Mouse (Mus musculus) right cerebral cortex, postnatal 4 days (tissue): ENCODE data around the gene Ppp1r1b.

Experiments used
- DNase-seq: peaks from one replicate; pipeline ENCODE4 v3.0.0-alpha.2; 2022

The Ppp1r1b gene

DNA sequence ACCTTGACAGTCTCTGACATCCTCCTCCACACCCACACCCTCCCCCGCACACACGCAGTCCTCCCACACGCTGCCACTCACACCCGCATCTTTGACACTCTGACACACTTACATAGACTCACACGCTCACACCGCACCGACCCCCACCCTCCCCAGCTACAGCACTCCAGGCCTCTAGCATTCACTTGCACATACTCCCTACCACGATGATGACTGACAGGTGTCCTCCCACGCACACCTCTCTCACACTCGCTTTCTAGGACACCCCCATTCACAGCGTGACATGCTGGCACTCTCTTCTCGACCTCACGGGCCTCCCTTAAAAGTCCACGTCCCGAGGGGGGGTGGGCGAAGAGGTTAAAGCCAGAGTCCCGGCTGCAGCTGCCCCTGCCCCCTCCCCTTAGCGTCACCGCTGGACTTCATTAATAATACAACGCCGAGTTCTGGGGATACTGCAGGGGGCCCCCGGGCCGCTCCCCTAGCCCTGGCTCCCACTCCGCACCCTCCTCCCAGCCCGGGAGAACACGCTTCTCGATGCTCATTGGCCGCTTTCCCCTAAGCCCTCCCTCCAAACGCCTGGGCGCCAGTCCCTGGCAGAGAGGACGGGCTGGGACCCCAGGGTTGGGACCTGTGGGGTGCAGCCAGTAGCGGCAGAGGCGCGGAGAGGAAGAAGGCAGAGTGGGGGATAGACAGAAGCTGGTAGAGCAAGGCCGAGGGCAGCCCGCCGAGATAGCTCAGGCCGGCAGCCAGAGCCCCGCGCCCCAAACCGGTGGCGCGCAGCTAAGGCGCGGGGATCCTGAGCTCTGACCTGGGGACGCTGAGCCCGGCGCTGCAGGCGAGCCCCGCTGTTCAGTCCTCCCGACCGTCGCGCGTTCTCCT is at the start of gene Ppp1r1b:
Gene Ppp1r1b (plus strand): TSS at position 322 of the 879 bp plus-strand sequence.
- DNase-seq: peak; percentile 72

DNA sequence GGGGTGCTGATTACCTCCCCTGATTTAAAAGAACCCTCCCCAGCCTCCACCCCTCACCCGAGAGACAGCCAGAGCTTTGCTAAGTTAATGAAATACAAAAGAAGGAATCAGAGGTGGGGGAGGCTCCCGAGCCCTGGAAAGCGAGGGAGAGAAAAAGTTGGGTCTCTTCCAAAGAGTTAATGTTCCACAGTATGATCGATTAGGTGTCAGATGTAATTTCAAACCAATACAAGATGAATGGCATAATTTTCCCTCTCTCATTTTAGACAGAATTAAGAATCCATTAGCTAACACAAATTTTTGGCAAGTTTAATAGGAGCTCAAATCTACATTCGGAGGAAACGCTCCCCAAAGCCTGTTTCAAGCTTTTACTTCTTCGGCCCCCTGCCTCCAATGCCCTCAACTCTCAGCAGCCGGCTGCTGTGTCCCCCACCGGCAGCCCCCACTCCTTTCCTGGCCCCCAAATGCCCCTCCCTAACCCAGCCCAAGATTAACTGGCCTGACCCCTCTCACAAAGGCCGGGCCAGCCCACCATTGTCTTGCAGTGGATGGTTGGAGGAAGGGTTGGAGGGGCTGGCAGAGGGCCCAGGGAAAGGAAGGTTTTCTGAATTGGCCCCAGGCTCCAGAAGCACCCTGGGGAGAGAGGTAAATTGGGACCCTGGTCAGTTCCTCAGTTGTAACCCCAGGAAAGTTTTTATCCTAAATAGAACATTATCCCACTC is 49.6 kb upstream of the Ppp1r1b start:
- DNase-seq: no peak

DNA sequence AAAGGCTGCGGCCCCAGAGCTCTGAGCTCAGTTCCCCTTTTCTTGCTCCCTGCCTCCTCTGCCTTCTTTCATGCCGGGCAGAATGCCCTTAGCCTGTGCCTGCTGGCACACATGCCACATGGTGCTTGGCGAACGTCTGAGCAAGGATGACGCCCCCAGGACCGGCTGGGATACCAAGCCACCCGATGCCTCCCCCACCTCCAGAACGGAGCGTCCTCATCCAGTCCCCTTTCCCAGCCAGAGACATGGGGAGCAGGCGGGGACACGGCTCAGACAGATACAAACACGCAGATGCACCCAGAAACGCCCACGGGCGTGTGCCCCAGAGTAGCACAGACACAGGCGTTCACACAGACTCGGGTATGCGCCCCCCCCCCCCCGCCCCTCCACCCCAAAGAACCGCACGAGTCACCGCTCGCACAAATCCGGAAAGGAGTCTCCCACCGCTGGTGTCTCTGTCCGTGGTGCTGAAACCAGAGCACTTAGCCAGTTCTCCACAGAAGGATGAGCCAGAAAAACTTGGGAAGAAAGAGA is 34.3 kb upstream of the Ppp1r1b start:
- DNase-seq: peak; percentile 37

DNA sequence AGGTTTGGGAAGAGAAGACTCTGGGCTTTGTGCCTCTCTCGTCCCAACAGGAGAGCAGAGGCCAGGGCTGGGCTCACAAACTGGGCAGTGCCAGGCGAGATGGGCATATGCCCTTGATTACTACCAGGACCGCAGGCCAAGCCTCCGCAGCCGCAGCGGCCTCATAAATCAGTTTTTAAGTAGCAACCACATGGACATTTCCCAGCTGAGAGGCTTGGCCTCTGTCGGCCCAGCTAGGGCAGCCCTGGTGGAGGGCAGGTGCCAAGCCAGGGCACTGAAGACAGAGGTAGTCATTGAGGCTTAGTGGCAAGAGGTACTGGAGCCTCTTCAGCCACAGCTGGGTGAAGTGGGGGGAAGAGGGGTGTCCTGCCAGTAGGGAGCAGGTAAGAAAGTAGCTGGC is 30.7 kb upstream of the Ppp1r1b start:
- DNase-seq: no peak

DNA sequence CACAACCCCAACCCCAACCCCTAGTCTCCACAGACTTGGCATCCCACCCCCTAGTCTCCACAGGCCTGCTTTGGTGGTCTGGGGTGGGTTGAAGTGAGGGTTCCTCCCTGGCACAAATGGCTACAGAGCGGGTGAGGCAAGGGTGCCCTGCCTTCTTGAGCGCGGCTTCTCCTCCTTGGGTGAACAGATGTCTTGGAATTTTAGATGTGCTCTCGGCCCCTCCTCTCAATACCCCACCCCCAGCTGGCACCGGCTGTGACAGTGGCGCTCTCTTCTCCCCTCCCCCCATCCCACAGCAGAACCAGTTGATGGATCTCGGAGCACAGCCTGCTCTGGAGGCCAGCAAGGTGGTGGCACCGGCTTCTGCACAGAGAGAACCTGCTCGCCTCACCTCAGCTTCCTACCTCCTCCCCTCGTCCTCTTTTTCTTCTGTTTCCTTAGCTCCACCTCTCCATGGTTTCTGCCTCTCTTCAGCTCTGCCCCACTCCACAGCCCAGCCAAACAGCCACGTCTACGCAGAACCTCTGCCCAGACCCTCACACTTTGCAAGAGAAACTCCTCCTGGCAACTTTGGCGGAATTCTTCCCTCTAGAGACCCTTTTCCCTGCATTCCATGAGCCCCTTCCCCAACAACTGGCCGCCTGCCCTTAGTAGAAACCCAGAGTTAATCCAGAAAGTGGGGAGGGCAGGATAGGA is 29.6 kb upstream of the Ppp1r1b start:
- DNase-seq: peak; percentile 14

DNA sequence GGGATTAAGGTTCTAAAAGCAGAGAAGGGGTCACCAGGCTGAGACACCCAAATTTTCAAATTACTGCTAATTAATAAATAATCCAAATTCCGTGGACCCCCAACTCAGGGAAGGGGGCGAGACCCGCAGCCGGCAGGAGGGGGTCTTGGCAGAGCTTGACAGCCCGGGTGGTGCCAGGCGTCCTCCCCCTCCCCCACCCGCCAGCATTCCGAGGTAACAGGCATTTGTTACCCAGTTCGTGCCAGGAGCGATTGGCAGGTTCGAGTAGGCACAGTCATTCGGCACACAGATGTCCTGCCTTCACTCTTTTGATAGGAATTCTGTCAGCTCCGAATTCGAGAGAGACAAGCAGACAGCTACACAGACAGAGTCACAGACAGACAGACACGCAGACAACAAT is 29.1 kb upstream of the Ppp1r1b start:
- peak; percentile 47 for DNase-seq

DNA sequence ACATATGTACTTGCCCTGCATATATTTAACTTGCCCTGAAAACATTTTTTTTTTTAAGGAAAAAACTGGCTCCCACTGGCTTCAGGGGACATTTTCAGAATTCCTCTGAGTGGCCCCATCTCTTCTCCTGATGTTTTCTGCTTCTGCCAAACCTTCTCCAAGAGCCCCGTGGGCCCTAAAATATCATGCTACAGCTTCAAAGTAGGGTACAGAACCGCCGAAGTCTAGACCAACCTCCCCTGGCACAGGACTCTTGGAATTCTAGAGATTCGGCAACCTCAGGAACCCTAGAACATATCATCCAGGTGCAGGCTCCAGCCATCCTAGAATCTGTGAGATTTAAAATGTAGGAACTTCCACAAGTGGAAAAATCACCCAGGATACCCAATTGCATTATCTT is 28.7 kb upstream of the Ppp1r1b start:
- no peak for DNase-seq

DNA sequence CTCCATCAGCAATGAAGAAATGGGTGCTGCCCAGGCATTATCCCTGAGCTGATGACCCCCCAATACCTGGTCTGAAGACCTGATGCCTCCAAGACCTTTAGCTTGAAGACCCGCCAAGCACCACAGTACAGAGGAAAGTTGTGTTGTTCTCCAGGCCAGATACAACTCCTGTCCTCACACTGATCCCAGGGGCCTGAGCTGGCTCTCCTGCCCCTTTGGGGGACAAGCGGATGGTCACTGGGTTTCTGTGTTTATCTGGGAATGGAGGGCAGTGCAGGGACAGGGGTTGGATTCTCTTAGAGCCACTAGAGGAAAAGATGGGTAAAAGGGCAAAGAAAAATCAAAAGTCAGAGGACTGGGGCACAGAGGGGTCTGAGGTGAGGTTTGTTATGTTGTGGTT is 28.3 kb upstream of the Ppp1r1b start:
- DNase-seq: no peak

DNA sequence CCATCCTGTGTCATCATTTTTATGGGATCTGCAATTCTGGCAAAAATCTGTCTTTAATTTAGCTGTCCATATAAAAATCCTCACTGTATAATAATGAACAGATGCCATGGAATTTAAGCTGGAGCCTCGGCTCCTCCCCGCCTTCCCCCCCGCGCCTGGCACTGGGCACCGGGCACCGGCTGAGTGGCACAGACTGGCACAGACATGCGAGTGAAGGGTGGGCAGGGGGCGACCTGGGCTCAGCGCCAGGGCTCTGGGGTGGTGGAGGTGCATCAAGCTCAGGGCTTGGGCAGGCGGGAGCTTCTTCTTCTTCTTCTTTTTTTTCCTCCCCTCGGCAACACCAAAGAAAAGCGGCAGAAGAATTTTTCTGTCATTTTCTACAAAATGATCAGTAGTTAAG is 27.8 kb upstream of the Ppp1r1b start:
- DNase-seq: peak; percentile 66

DNA sequence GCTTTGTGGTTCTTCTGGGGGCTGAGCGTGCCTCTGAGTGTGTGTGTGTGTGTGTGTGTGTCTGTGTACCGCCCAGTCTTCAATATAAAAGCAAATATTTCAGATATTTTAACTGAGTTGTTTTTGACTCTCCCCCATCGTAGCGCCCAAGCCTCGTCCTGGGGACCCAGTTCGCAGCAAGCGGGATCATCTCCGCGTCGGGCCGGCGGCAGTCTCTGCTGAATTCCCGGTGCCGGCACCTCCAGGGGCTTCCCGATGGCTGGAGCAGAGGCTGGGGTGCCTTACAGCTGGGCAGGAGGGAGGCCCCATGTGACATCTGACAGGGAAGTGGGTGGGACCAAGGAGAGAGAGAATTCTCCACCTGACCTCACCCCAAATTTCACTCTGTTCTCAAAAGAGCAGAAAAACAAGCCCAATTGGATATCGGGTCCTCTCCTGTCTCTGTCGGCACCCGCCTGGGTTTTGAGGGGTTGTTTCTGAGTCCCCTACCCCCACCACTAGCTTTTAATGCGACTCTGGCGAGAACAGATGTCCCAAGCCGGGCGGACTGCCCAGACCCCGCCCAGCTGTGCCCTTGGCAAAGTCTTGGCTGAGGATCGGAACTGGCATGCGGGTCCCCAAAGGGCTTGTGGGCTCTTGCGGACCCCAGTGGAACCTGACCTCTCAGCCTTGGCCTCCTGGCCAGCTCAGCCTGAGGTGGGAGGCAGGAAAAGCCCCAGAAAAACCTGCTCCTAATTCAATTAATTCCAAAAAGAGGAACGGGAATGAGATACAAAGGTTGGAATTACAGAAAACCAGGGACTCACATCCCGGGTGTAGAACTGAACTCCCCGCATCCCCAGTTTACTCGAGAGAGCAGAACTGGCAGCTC is 27.2 kb upstream of the Ppp1r1b start:
- DNase-seq: peak; percentile 56

DNA sequence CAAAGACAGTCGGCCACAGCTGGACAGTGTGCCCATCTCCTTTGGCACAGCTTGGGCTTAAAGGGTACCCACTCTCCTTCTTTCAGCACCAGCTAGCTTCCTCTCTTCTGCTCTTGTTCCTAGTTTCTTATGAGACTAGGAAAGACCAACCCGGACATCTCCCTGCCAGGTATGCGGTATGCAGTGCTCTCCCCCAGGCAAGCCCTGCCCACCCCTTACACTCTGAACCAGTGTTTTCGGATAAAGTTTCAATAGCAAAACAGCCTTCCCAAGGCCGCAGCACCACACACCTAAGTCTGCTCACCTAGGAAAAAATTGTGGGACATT is 26.6 kb upstream of the Ppp1r1b start:
- DNase-seq: no peak

DNA sequence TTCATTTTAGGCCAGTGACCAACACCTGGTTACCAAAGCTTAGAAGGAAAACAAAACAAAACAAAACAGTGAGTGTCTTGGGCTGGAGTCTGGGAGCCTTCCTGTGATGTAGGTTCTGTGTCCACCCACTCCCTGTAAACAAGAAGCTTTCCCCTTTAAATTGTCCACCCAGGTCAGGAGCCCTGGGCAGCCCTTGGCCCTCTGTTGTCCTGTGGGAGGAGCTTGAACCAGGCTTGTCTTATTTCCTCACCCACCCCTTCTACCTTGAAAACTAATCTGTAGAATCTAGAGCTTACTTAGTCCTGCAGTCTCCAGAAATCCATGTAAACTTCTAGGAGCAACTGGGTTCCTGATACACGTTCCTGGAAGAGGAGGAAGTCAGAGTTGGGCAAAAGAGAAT is 26.0 kb upstream of the Ppp1r1b start:
- no peak for DNase-seq

DNA sequence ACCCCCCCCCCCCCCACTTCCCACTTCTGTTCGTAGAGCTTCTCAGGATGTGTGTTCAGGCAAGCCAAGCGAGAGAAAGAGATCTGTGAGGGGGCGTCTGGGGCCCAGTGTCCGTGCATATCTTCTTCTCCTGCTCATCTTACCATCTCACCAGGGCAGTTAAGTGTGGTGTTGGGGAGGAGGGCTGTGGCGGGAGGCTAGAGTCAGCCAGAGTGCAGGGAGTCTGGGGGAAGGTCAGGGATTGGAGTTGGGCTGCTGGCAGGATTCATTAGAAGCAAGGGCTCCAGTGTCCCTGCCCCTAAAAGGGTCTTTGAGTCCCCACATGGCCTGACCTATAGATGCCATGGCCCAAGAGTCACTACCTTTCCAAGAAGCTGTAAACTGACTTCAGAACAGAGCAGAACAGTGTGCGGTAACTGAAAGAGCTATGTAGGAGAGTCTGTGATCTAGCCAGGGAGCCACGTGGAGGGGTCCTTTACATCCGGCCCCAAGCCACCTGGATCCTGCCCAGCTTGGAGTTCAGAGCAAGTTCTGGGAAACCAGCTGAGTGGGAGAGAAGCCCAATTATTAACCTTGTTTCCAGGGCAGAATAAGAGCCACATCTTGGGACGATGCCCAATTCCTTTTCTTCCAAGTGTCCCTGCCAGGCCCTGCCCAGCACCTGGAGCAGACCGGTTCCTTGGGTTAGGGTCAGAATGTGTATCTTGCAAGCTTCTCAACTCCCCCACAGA is 24.9 kb upstream of the Ppp1r1b start:
- DNase-seq: no peak

DNA sequence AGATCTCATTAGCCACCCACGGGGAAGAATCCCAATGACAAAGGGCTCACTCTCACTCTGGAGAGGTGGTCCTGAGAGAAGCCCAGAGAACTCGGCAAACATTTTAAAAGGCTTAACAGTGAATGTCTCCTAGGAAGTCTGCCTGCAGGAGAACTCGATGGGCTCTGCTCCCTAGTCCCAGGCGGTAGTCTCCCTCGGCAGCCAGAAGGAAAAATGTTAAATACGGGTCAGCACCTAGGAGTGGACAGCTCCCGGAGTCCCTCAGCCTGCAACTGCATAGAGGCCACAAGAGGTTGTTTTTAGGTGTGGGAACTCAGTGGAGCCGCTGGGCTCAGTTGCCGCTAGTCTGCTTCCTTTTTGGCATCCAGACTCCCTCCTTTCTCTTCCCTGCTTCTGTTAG is 24.3 kb upstream of the Ppp1r1b start:
- DNase-seq: no peak

DNA sequence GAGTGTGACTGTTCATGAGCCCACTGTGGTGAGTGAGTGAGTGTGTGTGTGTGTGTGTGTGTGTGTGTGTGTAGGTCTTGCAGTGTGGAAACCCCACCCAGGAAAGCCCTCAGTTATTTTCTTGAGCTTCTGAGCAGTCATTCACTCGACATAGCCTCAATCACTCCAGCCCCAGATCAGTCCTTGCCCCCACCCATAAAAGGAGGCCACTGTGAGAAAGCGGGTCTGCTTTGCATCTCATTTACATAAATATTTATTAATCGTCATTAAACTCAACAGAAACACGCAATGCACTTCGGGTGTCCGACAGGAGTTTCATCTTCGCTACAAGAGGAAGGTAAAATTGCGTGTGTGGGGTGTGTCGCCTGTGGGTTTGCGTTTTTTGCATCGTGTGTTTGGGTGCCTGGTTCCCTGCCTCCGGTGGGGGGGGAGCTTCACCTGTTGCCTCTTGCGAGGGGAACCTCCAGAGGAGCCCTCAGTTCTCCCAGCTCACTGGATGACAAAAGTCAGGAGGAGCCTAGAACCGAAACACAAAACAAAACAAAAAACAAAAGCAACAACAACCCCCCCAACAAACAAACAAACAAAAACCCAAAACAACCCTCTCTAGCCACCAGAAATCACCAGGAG is 22.9 kb upstream of the Ppp1r1b start:
- no peak for DNase-seq

DNA sequence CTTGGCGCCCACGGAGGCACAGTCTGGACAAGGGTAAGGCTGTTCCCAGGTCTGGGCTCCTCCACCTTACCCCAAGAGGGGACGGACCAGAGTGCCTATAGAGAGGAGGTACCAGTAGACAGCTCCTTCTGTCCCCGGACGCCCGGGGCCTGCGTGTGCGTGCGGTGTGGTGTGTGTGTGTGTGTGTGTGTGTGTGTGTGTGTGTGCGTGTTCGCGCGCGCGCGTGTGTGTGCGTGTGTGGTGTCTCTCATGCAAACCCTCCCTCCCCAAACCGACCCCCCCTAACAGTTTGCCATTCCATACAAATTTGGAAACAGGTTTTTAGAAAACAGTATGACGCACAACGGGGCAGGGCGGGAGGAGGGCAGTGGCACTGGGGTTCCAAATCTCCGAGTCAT is 22.4 kb upstream of the Ppp1r1b start:
- no peak for DNase-seq

DNA sequence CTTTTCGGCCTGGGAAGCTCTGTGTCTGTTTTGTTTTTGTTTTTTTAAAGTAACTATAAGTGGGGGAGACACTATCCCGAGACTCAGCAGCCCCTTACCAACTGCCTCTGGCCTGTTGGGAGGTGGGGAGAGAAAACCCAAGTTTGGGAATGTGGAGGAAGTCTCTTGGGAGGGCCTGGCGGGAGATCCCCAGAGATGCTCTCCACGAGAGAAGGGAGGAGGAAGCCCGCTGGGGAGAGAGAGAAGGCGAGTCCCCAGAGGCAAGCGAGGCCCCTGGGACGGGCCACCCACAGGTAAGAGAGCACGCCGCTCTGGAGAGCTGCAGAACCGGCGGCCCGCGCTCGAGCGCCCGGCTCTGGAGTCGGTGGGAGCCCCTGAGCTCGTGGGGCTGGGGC is 21.5 kb upstream of the Ppp1r1b start:
- DNase-seq: no peak

DNA sequence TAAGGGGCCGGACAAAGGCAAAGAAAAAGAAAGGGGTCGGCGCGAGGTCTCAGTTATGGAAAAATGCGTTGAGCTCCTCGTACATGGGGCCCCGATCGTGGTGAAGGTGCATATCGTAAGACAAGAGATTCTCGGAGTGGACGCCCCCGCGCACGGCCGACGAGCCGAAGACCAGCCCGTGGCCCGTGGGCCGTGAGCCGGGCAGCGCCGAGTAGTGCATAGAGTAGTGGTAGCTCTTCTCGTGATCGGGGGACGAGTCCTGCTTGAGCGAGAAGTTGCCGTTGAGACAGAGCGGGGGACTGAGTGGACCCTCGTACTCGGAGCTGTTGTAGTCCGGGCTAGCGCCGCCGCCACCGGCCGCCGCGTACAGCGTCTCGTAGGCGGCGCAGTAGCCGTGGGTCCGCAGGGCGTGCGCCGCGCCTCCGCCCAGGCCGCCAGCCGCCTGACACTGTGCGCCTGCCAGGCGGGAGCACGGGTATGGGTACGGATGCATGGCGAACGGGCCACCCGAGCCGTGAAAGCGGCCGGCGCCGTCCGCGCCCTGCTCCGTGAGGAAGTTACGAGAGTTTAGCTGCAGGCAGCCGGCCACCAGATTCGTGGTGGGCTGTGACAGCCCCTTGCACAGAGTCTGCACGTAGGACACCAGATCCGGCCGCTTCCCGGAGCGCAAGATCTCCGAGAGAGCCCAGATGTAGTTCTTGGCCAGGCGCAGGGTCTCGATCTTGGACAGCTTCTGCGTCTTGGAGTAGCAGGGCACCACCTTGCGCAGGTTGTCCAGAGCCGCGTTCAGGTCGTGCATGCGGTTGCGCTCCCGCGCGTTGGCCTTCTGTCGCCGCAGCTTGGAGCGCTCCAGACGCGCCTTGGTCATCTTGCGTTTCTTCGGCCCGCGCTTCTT is 20.8 kb upstream of the Ppp1r1b start:
- DNase-seq: no peak

DNA sequence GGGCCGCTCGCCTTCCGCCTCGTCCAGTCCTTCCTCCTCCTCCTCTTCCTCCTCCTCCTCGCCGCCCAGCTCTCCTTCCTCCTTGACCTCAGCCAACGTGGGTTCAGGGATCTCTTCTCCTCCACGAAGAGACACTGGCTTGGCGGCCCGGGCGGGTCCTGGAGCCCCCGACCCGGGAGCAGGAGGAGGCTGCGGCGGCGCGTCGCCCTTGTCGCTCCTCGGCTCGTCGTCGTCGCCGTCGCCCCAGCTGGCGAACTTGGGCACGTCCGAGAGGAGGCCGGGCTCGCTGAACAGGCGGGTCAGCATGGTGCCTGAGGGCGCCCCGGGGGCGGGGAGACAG is 20.2 kb upstream of the Ppp1r1b start:
- no peak for DNase-seq

DNA sequence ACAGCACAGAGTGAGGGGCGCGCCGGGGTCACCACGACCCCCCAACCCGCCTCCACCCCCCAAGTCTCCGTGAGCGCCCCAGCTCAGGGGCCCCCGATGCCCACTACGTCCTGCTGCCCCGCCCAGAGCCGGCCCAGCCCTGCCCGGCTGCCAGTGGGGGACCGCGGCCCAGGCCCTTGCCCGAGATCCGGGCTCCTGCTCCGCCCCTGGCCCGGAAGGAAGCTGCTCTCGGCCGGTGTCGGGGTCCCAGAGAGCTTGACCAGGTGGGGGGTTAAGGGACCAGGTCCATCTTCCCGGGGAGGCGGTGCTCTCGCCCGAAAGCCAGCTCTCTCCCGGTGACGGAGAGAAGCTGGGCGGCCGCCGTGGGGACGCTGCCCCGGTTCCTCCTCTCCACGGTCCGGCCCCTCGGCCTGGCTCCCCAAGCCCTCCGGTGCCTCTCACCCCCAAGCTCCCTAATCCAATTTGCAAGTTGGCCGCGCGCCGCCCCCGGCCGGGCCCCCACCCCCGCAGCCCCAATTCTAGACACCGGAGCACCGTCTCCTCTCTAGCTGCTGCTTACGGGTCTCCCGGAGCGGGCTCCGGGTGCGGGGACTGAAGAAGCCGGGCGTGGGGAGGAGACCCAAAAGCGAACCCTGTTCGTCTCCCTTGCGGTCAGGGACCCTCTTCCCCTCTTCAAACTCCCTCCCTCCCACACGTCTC is 19.7 kb upstream of the Ppp1r1b start:
- DNase-seq: no peak
